Mouse (Mus musculus) layer of hippocampus, postnatal 36 days (tissue): ENCODE data around the gene Gm13088. TPM values are rescaled to one million over a fixed set of nuclear protein-coding genes. Genes with fewer than 3 reads are reported as not detected.
"Not testable (repeated sequence)": the region's sequence is repeated elsewhere in the genome, so short reads cannot be mapped to it uniquely, and the experiment has no call there.

Source experiments
- DNase-seq, 2 experiments: peaks; one replicate each; pipeline ENCODE4 v3.0.0; 2022
- total RNA-seq, 2 experiments: library from RNA; stranded (reverse); gene quantifications; 2 replicates each; pipeline ENCODE4 v1.2.3; 2021

Gm13088 gene
- total RNA-seq: not detected

DNA sequence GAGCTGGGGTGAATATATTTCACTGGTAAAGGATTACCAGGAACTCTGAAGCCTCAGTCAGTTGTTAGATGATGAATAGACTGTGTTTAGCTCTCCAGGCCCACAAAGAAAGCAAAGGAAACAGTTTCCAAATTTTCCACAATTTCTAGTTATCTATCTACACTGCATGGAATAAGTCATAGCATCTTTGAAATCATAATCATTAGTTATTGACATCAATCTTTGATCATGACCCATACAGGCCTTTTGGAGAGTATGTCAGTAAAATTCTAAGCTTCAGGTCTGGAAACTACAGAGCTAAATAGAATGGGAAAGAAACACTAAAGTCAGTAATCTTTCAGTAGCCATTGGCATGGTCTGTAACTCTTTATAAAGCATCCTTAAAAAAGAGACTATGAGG is at the start of gene Gm13088:
TSS of gene Gm13088 (minus strand) at position 101 of the 400 bp plus-strand sequence.
- DNase-seq: not testable (repeated sequence)

GRCm38 (mm10) chr4:143702611-143703010 is 45.6 kb upstream of the Gm13088 start, which contains the start of gene Gm13089:
Gene Gm13089, minus strand, starts transcription at chr4:143702711.
- DNase-seq: no peak

DNA sequence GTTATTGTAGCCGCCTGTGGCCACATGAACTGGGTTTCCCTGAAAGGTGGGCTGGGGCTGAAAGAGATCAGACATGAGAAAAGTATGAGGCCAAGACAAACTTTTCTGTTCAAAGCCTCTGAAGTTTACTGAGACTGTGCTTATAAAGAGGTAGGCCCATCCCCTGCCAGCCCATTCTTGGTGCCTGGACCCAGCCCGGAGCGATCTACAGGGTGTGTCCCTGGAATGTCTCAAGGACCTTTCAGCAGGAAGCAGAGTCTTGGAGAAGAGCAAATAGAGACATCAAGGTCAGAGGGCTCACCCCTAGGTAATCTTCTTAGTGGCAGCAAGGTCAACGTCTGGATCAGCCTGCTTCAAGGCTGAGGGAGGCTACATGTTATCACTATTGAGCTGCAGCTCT is 38.9 kb downstream of the Gm13088 start:
- not testable (repeated sequence) for DNase-seq

DNA sequence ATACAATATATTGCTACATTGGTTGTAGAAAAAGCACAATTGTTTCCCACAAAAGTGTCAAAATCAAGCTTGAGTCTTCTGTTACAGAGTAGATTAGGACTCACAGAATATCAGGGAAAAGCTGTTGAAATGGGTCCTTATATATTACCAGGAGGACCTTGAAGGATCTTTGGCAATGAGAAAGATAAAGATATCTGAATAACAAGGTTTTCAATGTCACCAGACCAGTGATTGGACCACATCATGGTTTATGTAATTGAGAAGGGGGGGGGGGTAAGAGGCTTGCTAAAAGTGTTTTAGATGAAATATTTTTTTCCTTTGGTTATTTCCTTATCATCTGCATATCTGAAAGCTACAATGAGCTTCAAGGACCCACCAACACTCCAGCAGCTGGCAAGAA is 42.3 kb downstream of the Gm13088 start, which contains the start of gene Gm13083:
TSS of gene Gm13083 (plus strand) at position 301 of the 400 bp plus-strand sequence.
- not testable (repeated sequence) for DNase-seq

DNA sequence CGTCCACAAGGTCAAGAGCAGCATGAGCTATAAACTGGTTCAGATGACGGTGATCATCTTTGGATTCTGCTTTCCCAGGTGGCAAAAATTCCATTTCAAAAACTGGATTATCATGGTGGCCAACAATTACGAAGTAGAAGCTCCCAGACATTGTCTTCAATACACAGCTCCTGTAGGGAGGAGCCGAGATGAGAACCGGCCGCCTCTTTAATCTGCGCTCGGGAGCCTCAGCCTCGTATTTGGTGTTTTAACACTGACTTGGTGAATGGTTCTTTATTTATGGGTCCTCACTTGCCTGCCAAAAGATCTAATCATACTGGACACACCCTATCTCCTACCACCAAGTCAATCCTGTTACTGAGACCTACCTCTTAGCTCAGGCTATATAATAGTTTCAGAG is 45.1 kb downstream of the Gm13088 start:
- not testable (repeated sequence) for DNase-seq

Other genes with a start within 250 kb of the Gm13088 start
- gene Pramef8, start 244.8 kb downstream of the Gm13088 start, total RNA-seq: 10 to 100 TPM; 13.5 to 15.6 TPM
- not detected for gene Oog4, start 206.9 kb downstream of the Gm13088 start, total RNA-seq
- gene Gm13043, start 145.9 kb downstream of the Gm13088 start, total RNA-seq: not detected
- not detected for gene Gm13040, start 121.3 kb downstream of the Gm13088 start, total RNA-seq
- not detected for gene BC080695, start 105.5 kb downstream of the Gm13088 start, total RNA-seq
- not detected for gene Gm13057, start 105.5 kb downstream of the Gm13088 start, total RNA-seq
- not detected for gene Gm13083, start 42.2 kb downstream of the Gm13088 start, total RNA-seq
- not detected for gene Gm13089, start 45.5 kb upstream of the Gm13088 start, total RNA-seq
- not detected for gene Gm13078, start 62.2 kb upstream of the Gm13088 start, total RNA-seq
- gene Gm13023, start 132.1 kb upstream of the Gm13088 start, total RNA-seq: not detected
- not detected for gene Gm13084, start 158.8 kb upstream of the Gm13088 start, total RNA-seq
- not detected for gene Gm13103, start 189.3 kb upstream of the Gm13088 start, total RNA-seq
- not detected for gene Pramef6, start 243.1 kb upstream of the Gm13088 start, total RNA-seq